Mouse (Mus musculus) cerebellum, postnatal 10 days (tissue): ENCODE data around the gene Mamstr.

Source experiments
- DNase-seq, 2 experiments: peaks; one replicate each; pipeline ENCODE4 v3.0.0; 2021; ENCODE audit warnings: mixed read lengths in 2 of 2

The Mamstr gene

DNA sequence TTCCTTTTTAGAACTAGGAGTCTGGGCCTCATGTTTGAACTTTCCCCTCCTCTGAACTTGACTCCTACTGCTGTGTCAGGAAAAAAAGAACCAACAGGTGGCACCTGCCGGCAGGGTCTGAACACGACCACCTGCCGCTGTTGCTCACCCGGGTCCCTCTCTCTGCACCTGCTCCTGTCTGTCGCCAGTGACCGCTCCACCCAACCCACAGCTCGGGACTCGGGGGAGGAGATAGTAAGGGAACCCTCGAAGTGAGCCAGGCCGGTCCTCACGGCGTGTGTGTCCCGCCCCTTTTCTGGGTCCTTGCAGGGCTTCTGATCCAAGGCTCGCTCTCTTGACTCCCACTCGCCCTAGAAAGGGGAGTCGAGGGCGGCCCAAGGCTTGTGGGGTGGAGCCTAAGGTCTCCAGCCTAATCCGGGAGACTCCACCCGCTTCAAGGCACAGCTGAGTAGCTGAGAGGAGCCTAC is at the start of gene Mamstr:
Gene Mamstr (plus strand): TSS at position 417 of the 467 bp plus-strand sequence.
- peak in 1 of 2 experiments; percentile 45 for DNase-seq

DNA sequence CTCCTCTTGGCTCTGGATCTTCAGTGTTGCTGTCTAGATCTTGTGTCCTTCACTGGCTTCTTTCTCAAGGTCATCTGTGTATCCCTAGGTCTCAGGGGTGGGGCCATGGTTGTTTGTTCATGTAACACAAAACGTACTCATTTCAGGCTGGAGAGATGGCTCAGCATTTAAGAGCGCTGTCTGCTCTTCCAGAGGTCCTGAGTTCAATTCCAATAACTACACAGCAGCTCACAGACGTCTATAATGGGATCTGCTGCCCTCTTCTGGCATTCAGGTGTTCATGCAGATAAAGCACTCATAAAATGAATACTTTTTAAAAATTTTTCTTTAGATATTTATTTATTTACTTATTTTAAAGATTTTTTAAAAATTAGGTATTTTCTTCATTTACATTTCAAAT is 48.9 kb upstream of the Mamstr start:
- DNase-seq: peak in 1 of 2 experiments; percentile 32

DNA sequence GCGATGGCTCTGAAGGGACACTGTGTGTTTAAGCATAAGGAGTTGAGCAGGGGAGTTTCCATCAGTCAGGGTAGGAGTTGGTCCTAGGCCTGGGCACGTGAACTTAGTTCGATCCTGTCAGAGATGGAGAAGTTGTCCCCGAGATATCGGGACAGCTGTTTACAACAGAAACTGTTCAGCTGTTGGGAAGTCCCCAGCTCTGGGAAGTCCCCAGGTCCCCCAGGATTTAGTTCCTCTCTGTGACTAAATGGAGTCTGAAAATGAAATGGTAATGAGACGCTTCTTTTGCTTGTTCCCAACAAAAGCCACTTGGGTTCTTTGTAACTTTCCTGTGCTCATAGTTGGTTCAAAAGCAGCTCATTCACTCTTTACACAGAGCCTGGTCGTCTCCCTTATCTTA is 47.9 kb upstream of the Mamstr start:
- DNase-seq: no peak

DNA sequence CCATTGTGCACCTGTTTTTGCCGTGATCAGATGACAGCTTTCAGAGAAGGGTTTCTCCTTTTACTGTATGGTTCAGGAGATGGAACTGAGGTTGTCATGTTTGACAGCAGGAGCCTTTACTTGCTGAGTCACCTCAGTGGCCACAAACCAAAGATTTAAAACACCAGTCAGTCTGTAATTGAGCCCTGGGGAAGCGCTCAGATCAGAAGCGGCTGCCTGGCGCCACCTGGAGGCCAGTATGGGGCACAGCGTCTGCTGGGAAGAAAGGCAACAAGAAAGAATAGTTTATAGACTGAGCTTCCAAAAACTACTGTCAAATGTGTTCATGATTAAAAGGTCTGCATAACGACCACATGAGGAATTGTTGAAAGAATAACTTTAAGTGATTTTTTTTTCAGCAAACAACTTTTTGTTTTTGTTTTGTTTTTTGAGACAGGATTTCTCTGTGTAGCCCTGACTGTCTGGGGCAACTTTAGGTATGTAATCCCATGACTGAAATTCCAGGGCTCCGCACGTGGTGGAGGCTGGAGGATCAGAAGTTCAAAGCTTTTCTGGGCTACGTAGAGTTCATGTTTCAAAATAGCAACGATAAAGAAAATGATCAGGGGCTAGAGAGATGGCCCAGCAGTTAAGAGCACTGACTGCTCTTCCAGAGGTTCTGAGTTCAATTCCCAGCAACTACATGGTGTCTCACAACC is 46.5 kb upstream of the Mamstr start:
- DNase-seq: peak; percentile 76 to 81

DNA sequence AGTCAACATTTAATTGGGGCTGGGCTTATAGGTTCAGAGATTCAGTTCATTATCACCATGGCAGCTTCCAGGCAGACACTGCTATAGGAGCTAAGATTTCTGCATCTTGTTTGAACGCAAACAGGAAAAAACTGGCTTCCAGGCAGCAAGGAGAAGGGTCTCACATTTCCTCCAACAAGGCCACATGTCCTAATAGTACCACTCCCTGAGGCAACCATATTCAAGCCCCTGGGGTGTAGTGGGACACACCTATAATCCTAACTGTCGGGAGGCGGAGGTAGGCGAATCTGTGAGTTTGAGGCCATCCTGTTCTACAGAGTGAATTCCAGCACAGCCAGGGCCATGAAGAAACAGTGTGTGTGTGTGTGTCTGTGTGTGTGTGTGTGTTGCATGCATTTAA is 44.6 kb upstream of the Mamstr start:
- no peak for DNase-seq

- DNase-seq: no peak
Observed at GRCm38 (mm10) chr7:45596107-45596506, 43.7 kb upstream of the Mamstr start.

GRCm38 (mm10) chr7:45597013-45597412 is 42.8 kb upstream of the Mamstr start:
- DNase-seq: no peak

- peak in 1 of 2 experiments; percentile 35 for DNase-seq
Observed at GRCm38 (mm10) chr7:45597527-45597926, 42.2 kb upstream of the Mamstr start.

GRCm38 (mm10) chr7:45598960-45599879 is 40.6 kb upstream of the Mamstr start:
- no peak for DNase-seq

DNA sequence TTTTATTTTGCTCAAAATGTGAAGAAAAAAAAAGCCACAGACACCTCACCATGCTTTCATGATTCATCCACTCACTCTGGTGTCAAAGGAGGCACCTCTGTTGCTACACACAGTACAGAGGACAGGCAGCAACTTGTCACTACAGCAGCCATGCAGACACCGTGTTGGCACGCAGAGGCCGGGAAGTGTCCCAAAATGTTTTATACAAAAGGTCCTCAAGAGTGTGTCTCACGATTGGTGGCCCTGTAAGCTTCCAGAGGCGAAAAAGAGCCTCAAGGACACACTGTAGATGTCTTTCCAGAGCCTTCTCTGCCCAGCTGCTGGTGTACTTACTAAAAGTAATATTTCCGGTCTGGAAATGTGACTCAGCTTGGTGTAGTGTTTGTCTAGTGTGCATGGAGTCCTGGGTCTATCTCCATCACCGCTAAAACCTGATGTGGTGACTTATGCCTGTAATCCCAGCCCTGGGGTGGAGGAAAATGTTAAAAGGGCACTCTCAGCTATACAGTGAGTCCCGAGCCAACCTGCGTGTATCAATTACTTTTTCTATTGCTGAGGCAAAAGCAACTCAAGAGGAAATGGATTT is 34.0 kb upstream of the Mamstr start:
- no peak for DNase-seq

- no peak for DNase-seq
Observed at GRCm38 (mm10) chr7:45609511-45609910, 30.3 kb upstream of the Mamstr start.

- DNase-seq: peak in 1 of 2 experiments; percentile 27
Observed at GRCm38 (mm10) chr7:45616277-45616676, 23.5 kb upstream of the Mamstr start.

DNA sequence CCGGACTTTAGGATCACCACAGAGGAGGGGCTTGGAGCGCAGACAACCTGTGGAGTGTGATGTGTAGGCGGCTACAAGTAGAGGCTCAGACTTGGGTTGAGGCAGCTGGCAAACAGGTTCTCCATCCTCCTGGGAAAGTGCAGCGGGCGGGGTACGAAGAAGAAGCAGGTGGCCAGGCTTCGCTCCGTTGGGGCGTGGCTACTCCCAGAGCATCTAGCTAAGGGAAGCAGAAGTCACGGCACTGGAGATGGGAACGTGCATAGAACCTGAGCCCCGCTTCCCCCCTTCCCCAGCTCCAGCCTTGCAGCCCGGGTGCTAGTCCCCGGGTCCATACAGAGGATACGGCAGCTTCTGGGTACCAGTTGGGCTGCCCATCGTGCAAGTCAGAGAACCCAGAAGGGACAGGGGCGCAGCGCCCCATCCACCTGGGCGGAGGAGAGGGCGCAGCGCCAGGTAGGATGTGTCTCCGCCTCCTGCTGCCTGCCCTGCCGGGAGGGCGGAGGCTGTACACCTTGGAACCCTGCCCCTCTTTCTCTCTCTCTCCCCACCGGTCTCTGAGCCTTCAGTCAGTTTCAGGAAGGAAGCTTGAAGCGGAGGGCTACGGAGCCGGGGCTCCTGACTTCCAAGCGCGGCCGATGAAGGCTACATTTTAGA is 22.6 kb upstream of the Mamstr start, which contains the start of gene Fut1:
Gene Fut1 (plus strand): TSS at position 248 of the 654 bp plus-strand sequence.
- DNase-seq: peak in 1 of 2 experiments; percentile 37

DNA sequence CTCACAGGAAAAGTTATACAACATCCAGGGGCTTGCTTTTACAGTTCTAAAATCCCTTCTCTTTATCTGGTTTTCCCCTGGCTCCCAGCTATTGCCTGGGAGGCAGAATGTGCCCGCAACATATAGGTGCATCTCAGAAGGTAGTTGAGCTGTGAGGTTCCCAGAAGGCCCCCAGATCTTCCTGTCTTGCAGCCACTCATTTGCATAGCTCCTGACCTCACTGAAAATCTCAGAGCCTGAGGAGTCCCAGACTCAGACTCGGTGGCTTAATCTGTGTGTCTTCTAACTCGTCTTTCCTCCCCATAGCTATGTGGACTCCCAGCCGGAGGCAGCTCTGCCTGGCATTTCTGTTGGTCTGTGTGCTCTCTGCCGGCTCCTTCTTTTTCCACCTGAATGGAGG is 21.5 kb upstream of the Mamstr start:
- DNase-seq: no peak

GRCm38 (mm10) chr7:45619592-45619991 is 20.2 kb upstream of the Mamstr start:
- no peak for DNase-seq

GRCm38 (mm10) chr7:45621443-45621842 is 18.3 kb upstream of the Mamstr start, which contains the start of gene Izumo1:
Gene Izumo1, plus strand, starts transcription at chr7:45621811.
- DNase-seq: peak; percentile 48 to 51

DNA sequence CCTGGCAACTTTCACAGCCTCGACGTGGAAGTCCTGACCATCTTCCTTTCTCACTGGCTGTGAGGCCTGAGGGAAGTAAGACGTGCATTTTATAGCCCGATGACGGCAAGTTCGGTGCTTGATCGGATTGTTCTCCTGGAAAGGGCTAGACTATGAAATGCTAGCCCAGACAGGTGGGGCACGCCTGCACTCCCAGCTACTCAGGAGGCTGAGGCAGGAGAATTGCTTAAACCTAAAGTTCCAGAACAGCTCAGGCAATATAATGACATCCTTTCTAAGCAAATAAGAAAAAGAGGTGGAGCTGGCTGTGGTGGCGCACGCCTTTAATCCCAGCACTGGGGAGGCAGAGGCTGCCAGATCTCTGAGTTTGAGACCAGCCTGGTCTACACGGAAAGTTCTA is 16.3 kb upstream of the Mamstr start:
- no peak for DNase-seq

GRCm38 (mm10) chr7:45624718-45625117 is 15.1 kb upstream of the Mamstr start:
- DNase-seq: no peak

- DNase-seq: no peak
Observed at GRCm38 (mm10) chr7:45625481-45625880, 14.3 kb upstream of the Mamstr start.

- no peak for DNase-seq
Observed at GRCm38 (mm10) chr7:45626571-45627076, 13.2 kb upstream of the Mamstr start.

GRCm38 (mm10) chr7:45627261-45627660 is 12.5 kb upstream of the Mamstr start, which contains the start of gene Rasip1:
Gene Rasip1, plus strand, starts transcription at chr7:45627488.
- DNase-seq: no peak
